Mouse (Mus musculus): ENCODE measurements around the gene Lypla2. TPM values are rescaled to one million over a fixed set of nuclear protein-coding genes. Genes with fewer than 3 reads are reported as not detected.
"Not testable (repeated sequence)": the region's sequence is repeated elsewhere in the genome, so short reads cannot be mapped to it uniquely, and the experiment has no call there.

Lypla2 gene
- polyA plus RNA-seq, 1 experiment, result 167 TPM

DNA sequence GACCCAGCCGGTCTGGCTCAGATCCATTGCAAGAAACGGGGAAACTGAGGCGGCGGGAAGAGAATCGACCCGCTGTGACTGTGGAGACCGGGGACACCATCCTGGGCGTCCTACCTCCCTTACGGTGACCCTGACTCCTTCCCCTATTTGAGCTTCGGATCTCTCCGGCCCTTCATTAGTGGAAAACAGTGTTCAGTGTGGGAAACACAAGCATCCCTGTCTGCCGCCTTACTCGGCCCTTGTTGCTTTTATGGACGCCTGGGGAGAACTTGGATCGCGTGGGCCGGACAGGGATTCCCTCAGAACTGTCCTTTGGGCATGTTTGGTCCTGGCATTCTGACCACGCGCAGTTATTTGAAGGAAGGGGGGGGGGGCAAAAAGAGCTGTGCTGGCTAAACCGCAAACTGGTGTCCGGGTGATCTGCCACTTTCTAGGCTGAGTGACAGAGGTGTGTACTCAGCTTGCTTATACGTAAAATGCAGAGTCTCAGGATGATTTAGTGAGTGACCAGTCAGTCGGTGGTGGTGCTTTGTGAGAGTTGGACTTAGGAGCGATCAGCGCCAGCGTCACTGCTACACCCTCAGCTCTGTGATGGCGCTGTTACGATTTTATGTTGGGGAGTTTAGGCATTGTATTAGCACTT is 25.6 kb downstream of the Lypla2 start:
- DNase-seq (ENCODE audit: low read depth), result peak; percentile 38

DNA sequence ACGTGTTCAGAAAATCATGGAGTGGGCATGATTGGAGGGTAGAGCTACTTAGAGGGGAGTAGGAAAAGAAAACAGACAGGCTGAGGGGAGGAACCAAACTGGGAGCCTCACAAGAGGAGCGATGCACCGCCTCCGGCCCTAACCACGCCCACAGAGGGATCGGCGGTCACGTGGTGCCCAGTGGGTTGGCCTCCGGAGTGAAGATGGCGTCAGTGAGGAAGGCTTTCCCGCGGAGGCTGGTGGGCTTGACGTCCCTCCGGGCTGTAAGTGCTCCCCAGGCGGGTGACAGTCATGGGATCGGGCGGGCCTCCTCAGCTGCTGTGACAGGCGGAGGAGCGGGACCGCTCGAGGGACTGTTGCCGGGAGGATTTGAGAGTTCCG is 26.2 kb downstream of the Lypla2 start, which contains the start of gene Hmgcl:
TSS of gene Hmgcl (plus strand) at position 171 of the 381 bp plus-strand sequence.
- peak; percentile 97 for DNase-seq (ENCODE audit: low read depth)
- TF ChIP-seq POLR2A (IDR thresholded peaks at IDR 0.05; ENCODE audit: borderline replicate concordance, extremely low read depth, insufficient read depth, insufficient read length, poor library complexity, severe bottlenecking) (peak; percentile 52; the same call in 1 of the 2 replicates), CTCF (IDR thresholded peaks at IDR 0.05; ENCODE audit: borderline replicate concordance, extremely low read depth, insufficient read depth, insufficient read length) (no peak)

More for the DNA sequence above, 25.6 kb downstream of the Lypla2 start:
- no peak for TF ChIP-seq CTCF (IDR thresholded peaks at IDR 0.05; ENCODE audit: borderline replicate concordance, extremely low read depth, insufficient read depth, insufficient read length)
- TF ChIP-seq POLR2A (IDR thresholded peaks at IDR 0.05; ENCODE audit: borderline replicate concordance, extremely low read depth, insufficient read depth, insufficient read length, poor library complexity, severe bottlenecking), result no peak

DNA sequence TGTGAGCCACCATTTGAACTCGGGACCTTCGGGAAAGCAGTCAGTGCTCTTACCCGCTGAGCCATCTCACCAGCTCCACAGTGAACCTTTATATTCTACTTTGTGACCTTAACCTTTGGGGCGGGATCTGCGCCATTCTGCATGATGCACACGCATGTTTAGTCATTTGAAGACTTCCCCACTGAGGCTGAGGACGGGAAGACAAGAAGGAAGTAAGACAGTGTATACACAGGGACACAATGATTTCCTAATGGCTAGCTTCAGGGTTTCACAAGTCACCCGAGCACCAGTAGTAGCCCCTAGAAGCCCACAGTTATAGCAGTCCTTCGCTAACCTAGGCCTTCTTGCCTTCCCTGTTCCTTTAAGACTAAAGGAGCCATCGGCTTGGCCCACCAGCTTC is 26.7 kb downstream of the Lypla2 start:
- TF ChIP-seq POLR2A (IDR thresholded peaks at IDR 0.05; ENCODE audit: borderline replicate concordance, extremely low read depth, insufficient read depth, insufficient read length, poor library complexity, severe bottlenecking) (no peak), CTCF (IDR thresholded peaks at IDR 0.05; ENCODE audit: borderline replicate concordance, extremely low read depth, insufficient read depth, insufficient read length) (no peak)
- no peak for DNase-seq (ENCODE audit: low read depth)

DNA sequence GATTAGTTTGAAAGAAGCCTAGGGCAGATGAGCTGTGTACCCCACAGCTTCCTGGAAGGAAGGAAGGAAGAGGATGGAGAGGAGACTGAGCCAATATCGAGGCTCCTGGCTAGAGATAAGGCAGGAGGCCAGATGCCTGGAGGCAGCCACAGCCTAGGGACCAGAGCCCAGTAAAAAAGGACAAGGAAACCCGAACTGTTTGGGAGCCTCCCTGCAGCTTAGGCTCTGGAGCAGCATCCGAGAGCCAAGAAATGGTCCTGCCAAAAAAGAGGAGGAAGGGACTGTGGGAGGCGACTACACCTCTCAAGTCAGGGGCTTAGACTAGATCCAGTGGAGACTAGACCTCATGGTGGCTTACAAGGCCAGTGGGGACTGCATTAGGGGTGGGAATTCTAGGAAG is 29.0 kb downstream of the Lypla2 start:
- no peak for TF ChIP-seq CTCF (IDR thresholded peaks at IDR 0.05; ENCODE audit: borderline replicate concordance, extremely low read depth, insufficient read depth, insufficient read length)
- TF ChIP-seq POLR2A (IDR thresholded peaks at IDR 0.05; ENCODE audit: borderline replicate concordance, extremely low read depth, insufficient read depth, insufficient read length, poor library complexity, severe bottlenecking), result no peak

DNA sequence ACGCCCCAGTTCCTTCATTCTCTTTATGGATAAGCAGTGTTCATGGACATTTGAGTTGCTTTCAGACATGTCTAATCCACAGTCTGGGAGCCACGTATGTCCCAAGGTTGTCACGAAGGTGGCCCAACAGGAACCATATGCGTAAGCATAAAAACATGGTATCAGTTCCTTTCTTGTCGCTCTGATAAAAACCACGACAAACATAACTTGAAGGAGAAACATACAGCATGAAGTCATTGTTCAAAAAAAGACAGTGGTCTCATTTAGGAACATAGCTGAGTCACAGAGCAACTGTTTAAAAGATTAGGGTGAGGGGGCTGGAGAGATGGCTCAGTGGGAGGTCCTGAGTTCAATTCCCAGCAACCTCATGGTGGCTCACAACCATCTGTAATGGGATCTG is 30.2 kb downstream of the Lypla2 start:
- DNase-seq (ENCODE audit: low read depth), result no peak
- TF ChIP-seq CTCF (IDR thresholded peaks at IDR 0.05; ENCODE audit: borderline replicate concordance, extremely low read depth, insufficient read depth, insufficient read length) (no peak), POLR2A (IDR thresholded peaks at IDR 0.05; ENCODE audit: borderline replicate concordance, extremely low read depth, insufficient read depth, insufficient read length, poor library complexity, severe bottlenecking) (no peak)

More for the DNA sequence above, 29.0 kb downstream of the Lypla2 start:
- DNase-seq (ENCODE audit: low read depth), result no peak

DNA sequence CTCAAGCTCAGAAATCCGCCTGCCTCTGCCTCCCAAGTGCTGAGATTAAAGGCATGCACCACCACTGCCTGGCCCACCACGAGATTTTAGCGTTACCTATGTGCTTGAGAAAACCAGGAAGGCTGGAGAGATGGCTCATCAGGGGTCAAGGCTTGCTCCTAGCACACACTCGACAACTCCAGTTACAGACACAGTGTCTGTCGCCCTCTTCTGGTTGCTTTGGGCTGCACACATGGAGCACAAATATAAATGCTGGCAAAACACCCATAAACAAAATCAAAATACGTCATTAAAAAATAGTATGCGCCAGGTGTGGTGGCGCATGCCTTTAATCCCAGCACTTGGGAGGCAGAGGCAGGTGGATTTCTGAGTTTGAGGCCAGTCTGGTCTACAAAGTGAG is 31.4 kb downstream of the Lypla2 start:
- not testable (repeated sequence) for DNase-seq (ENCODE audit: low read depth)
- TF ChIP-seq CTCF (IDR thresholded peaks at IDR 0.05; ENCODE audit: borderline replicate concordance, extremely low read depth, insufficient read depth, insufficient read length), result peak; percentile 34; the same call in 1 of the 2 replicates

DNA sequence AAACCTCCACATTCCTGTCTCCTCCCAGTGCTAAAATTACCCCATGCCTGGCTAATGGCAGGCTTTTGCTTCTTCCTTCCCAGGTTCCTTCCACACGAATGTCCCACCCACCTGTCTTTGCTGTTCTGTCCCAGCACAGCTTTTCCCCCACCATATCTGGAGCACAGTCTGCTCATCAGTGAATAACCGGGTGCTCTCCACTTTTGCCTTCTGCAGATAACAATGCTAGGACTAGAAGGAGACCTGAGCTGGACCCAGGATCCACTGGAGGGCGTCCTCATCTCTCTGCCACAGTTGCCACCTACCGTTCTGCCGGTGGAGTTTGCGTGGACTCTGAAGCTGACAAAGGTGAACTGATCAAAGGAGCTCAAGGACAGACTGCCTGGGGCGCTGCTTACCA is 33.6 kb downstream of the Lypla2 start:
- TF ChIP-seq CTCF (IDR thresholded peaks at IDR 0.05; ENCODE audit: borderline replicate concordance, extremely low read depth, insufficient read depth, insufficient read length), result no peak
- TF ChIP-seq POLR2A (IDR thresholded peaks at IDR 0.05; ENCODE audit: borderline replicate concordance, extremely low read depth, insufficient read depth, insufficient read length, poor library complexity, severe bottlenecking), result no peak
- DNase-seq (ENCODE audit: low read depth), result no peak

DNA sequence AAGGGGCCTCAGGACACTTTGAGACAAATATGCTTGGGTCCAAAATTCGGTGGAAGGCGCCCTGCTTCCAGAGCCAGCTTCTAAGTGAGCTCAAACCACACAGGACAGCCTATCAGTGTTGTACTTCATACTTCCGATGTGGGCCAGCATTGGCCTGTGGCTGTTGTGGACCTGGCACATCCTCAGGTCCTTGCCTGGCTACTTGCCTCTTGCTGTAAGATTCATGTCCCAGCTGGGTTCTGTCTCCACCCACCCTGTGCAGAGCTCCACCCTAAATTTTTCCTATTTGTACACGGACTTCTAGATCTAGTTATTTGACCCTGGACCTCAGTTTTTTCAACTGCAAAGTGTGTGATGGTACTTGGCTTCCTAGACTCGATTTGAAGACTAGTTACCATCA is 36.9 kb downstream of the Lypla2 start:
- DNase-seq (ENCODE audit: low read depth), result no peak
- TF ChIP-seq CTCF (IDR thresholded peaks at IDR 0.05; ENCODE audit: borderline replicate concordance, extremely low read depth, insufficient read depth, insufficient read length) (no peak), POLR2A (IDR thresholded peaks at IDR 0.05; ENCODE audit: borderline replicate concordance, extremely low read depth, insufficient read depth, insufficient read length, poor library complexity, severe bottlenecking) (no peak)

DNA sequence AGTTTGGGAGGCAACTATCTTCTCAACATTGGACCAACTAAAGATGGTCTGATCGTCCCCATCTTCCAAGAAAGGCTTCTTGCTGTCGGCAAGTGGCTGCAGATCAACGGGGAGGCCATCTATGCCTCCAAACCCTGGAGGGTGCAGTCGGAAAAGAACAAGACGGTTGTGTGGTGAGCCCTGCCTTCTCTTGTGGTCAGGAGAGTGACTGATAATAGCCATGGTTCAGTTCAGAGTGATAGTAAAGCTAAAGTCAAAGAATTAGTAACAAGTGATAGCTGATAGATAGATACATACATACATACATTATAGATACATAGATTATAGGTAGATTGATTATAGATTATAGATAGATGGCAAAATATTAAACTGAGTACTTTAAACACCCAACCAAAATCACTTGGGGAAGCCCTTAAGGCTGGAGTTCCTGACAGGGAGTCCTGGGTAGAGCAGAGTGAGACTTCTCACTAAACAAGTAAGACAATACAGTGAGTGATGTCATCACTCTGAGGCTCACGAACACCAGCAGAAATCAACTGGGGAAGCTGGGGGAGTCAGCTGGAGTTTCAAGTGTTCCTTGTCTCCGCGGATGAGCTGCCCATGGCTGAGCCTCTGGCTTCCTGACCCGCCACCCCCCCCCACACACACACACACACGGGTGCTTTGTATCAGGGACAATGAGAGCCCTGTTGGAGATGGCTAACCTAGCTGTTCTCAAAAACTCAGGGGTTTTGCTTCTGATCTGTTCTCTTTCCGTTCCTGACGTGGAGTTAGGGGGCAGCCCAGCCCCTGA is 37.5 kb downstream of the Lypla2 start:
- no peak for DNase-seq (ENCODE audit: low read depth)
- TF ChIP-seq CTCF (IDR thresholded peaks at IDR 0.05; ENCODE audit: borderline replicate concordance, extremely low read depth, insufficient read depth, insufficient read length) (no peak), POLR2A (IDR thresholded peaks at IDR 0.05; ENCODE audit: borderline replicate concordance, extremely low read depth, insufficient read depth, insufficient read length, poor library complexity, severe bottlenecking) (no peak)

DNA sequence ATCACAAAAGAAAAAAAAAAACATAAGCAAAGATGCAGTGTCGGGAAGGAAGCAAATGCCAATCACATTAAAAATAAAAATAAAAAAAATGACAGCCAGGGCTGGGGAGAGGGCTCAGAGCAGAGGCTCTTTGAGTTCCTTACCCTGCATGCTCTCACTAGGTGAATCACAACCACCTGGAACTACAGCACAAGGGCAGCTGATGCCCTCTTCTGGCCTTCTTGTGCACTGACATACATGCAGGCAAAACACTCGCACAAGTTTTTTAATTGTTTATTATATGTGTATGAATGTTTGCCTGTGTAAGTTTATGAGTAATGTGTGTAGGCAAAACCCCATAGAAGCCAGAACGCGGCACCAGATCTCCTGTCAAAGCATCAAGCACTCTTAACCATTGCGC is 40.6 kb downstream of the Lypla2 start:
- TF ChIP-seq CTCF (IDR thresholded peaks at IDR 0.05; ENCODE audit: borderline replicate concordance, extremely low read depth, insufficient read depth, insufficient read length), result peak; percentile 64; the same call in 1 of the 2 replicates
- TF ChIP-seq POLR2A (IDR thresholded peaks at IDR 0.05; ENCODE audit: borderline replicate concordance, extremely low read depth, insufficient read depth, insufficient read length, poor library complexity, severe bottlenecking), result no peak

DNA sequence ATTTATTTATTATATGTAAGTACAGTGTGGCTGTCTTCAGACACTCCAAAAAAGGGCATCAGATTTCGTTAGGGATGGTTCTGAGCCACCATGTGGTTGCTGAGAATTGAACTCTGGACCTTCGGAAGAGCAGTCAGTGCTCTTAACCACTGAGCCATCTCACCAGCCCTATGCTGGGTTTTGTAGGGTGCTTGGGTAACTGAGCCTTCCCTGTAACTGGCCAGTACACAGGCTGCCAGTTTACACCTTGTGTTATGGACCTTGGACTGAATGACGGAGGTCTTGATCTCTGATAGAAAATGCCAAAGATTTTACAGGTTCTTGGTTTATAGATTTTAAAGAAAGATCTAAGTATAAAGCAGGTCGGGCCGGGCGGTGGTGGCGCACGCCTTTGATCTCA is 42.2 kb downstream of the Lypla2 start:
- no peak for DNase-seq (ENCODE audit: low read depth)
- TF ChIP-seq POLR2A (IDR thresholded peaks at IDR 0.05; ENCODE audit: borderline replicate concordance, extremely low read depth, insufficient read depth, insufficient read length, poor library complexity, severe bottlenecking), result no peak
- TF ChIP-seq CTCF (IDR thresholded peaks at IDR 0.05; ENCODE audit: borderline replicate concordance, extremely low read depth, insufficient read depth, insufficient read length), result no peak

More for the DNA sequence above, 40.6 kb downstream of the Lypla2 start:
- peak; percentile 55 for DNase-seq (ENCODE audit: low read depth)

DNA sequence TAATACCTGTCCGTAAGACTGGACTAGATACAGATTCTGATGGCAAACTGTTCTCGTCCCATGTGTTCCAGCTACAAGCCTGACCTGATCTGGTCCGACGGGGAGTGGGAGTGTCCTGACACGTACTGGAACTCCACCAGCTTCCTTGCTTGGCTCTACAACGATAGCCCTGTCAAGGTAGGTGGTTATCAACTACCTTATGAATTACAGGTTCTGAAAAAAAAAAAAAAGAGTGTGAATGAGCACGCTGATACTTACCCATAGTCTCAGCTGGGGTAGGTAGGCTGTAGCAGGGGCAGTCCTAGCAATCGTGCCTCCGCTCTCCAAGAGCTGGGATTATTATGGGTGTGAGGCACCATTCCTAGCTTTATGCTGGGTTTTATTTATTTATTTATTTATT is 42.6 kb downstream of the Lypla2 start:
- no peak for TF ChIP-seq POLR2A (IDR thresholded peaks at IDR 0.05; ENCODE audit: borderline replicate concordance, extremely low read depth, insufficient read depth, insufficient read length, poor library complexity, severe bottlenecking)
- no peak for TF ChIP-seq CTCF (IDR thresholded peaks at IDR 0.05; ENCODE audit: borderline replicate concordance, extremely low read depth, insufficient read depth, insufficient read length)
- no peak for DNase-seq (ENCODE audit: low read depth)

Measured in brain, embryonic 14.5 days (tissue).